In the genomic region with DNA sequence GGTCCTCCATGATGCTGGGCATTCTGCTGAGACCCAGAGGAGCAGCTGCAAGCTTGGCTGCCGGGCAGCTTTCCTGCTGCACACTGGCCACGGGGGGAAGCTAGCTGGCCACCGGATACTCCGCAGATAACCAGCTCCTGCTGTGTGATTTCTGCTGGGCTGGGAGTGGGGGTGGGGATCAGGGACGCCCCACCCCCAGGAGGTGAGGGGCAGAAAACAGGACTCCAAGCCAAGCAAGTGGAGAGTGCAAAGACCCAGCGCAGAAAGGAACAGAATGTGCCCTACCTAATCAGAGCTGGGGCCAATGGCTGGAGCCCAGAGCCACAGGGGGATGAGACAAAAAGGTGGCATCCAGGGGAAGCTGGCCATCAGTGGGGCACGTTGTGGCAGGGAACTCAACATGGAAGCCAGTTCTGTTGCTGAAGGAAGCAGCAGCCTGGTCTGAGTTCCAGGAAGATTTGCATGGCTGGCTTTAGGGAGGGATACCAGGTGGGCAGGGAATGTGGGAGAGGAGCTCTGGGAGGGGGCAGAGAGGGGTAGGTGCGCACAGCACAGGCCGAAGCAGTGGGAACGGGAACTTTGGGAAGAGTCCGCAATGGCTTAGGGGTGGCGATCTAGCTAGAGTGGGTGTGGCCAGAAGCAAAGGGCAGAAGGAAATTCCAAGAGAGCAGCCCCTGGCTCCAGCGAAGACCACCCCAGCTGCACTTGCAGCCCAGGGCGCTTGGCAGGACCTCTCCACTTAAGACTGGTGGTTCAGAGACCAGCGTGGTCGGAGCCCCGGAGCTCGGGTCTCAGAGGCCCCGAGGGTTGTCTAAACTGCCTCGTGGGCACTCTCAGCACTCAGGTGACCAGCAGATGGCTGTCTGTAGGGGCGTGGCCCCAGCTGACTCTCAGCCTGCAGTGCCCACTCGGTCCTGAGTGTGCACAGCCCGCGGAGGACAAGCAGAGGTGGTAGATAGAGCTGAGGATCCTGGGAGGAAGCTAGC, we compare ENCODE assay signal across 7 mouse cellular contexts.
DNase-seq lines count a peak whose midpoint lies in the region; ATAC-seq and TF ChIP-seq lines count a peak whose summit lies in the region.

No protein-coding gene starts in this region.

- peak overlapping the region; percentile 99 for H3K27ac ChIP-seq in intestine, embryonic 14.5 days (ENCODE audit: low read depth)
- H3K27ac ChIP-seq in liver, embryonic 14.5 days, result no peak overlapping the region
- peak overlapping the region; percentile 100 for H3K27ac ChIP-seq in neural tube, embryonic 13.5 days (replicated peaks)

- TF ChIP-seq CTCF in liver, embryonic 14.5 days (IDR thresholded peaks at IDR 0.05; ENCODE audit: low read depth), result no peak

- H3K9ac ChIP-seq in intestine, embryonic 14.5 days (ENCODE audit: low read length), result peak overlapping the region; percentile 33
- no peak overlapping the region for H3K9ac ChIP-seq in liver, embryonic 14.5 days (replicated peaks)
- peak overlapping the region; percentile 59 for H3K9ac ChIP-seq in neural tube, embryonic 13.5 days

- 0 out of 2 replicates have a peak, but pooled peaks have one; percentile 10 for ATAC-seq in intestine, embryonic 14.5 days (replicated peaks; ENCODE audit: low FRiP score, low TSS enrichment, low read depth)
- no peak for ATAC-seq in liver, embryonic 14.5 days (ENCODE audit: insufficient read depth)
- ATAC-seq in neural tube, embryonic 13.5 days (ENCODE audit: low read depth), result no peak

- TF ChIP-seq EP300 in liver, embryonic 14.5 days (IDR thresholded peaks at IDR 0.05; ENCODE audit: low read depth), result no peak

- H3K9me3 ChIP-seq in intestine, embryonic 14.5 days (ENCODE audit: control insufficient read depth, low read length), result no peaks in the 10 kb centered on the region
- H3K9me3 ChIP-seq in liver, embryonic 14.5 days (ENCODE audit: control insufficient read depth, low read length), result no peaks in the 10 kb centered on the region
- no peaks in the 10 kb centered on the region for H3K9me3 ChIP-seq in neural tube, embryonic 13.5 days

- H3K4me1 ChIP-seq in intestine, embryonic 14.5 days (replicated peaks; ENCODE audit: control insufficient read depth, insufficient read depth, low read length), result peaks cover 72% of the 10 kb centered on the region
- H3K4me1 ChIP-seq in liver, embryonic 14.5 days (replicated peaks; ENCODE audit: control insufficient read depth in 2 of 2, insufficient read depth in 2 of 2, low read length in 1 of 2), result peaks cover 0 to 12% of the 10 kb centered on the region in 2 experiments; a peak in 2 of 4 replicates
- H3K4me1 ChIP-seq in neural tube, embryonic 13.5 days (replicated peaks), result peaks cover 76% of the 10 kb centered on the region

- no peaks in the 10 kb centered on the region for H3K27me3 ChIP-seq in intestine, embryonic 14.5 days (replicated peaks; ENCODE audit: control insufficient read depth, insufficient read depth, low read length)
- H3K27me3 ChIP-seq in liver, embryonic 14.5 days (ENCODE audit: control insufficient read depth, insufficient read depth, low read length), result peaks cover 27% of the 10 kb centered on the region
- no peaks in the 10 kb centered on the region for H3K27me3 ChIP-seq in neural tube, embryonic 13.5 days

- intact Hi-C loops in gastrocnemius, postnatal 14 days (cut with DNase I; ENCODE audit: low total_unique reads), result no loop called here

- no peaks in the 10 kb centered on the region for H3K36me3 ChIP-seq in intestine, embryonic 14.5 days (ENCODE audit: control insufficient read depth, insufficient read depth, low read length)
- no peaks in the 10 kb centered on the region for H3K36me3 ChIP-seq in liver, embryonic 14.5 days (replicated peaks; ENCODE audit: control insufficient read depth, insufficient read depth, low read depth)
- no peaks in the 10 kb centered on the region for H3K36me3 ChIP-seq in neural tube, embryonic 13.5 days

- peak overlapping the region; percentile 80 for H3K4me2 ChIP-seq in intestine, embryonic 14.5 days (ENCODE audit: low read length)
- H3K4me2 ChIP-seq in liver, embryonic 14.5 days (ENCODE audit: low read depth), result peak overlapping the region; percentile 15; the same call in 1 of the 2 replicates
- H3K4me2 ChIP-seq in neural tube, embryonic 13.5 days, result peak overlapping the region; percentile 62

- 2% methylated on average over 24 of the region's 24 CpGs for WGBS in intestine, embryonic 14.5 days
- 3% methylated on average over 24 of the region's 24 CpGs for WGBS in liver, embryonic 14.5 days (ENCODE audit: insufficient replicate concordance)
- WGBS in neural tube, embryonic 13.5 days, result 1% methylated on average over 24 of the region's 24 CpGs

- H3K4me3 ChIP-seq in intestine, embryonic 14.5 days (ENCODE audit: low read depth, low read length), result no peak overlapping the region
- H3K4me3 ChIP-seq in liver, embryonic 14.5 days (ENCODE audit: insufficient read depth in 1 of 2, low read depth in 2 of 2, low read length in 2 of 2), result no peak overlapping the region
- H3K4me3 ChIP-seq in neural tube, embryonic 13.5 days, result no peak overlapping the region

- DNase-seq in adrenal gland, adult 2 months, result peak; percentile 80
- peak; percentile 82 for DNase-seq in cerebellum, adult 9-11 months
- DNase-seq in gastrocnemius, postnatal 14 days, result peak; percentile 64
- peak; percentile 75 for DNase-seq in intestine, embryonic 14.5 days (ENCODE audit: low spot score)
- DNase-seq in liver, embryonic 14.5 days (ENCODE audit: low read depth in 3 of 3, low spot score in 3 of 3), result no peak
- no peak for DNase-seq in frontal cortex, postnatal 14 days (ENCODE audit: low spot score in 2 of 2)

Comparison
In these comparisons a context has a peak if more than half of its experiments do, and no peak if none do; other contexts are left out.
1. DNase-seq: peak in adrenal gland, adult 2 months (single experiment), cerebellum, adult 9-11 months (single experiment), gastrocnemius, postnatal 14 days (single experiment) and intestine, embryonic 14.5 days (single experiment); none in liver, embryonic 14.5 days (0 of 3) and frontal cortex, postnatal 14 days (0 of 2).
2. H3K4me2 ChIP-seq: peak in every context shown above with its lines; median percentile 80 in intestine, embryonic 14.5 days; 62 in neural tube, embryonic 13.5 days; 15 in liver, embryonic 14.5 days.